Mouse (Mus musculus) midbrain, embryonic 12.5 days (tissue): Measurements from ENCODE around the gene Mymk. TPM values are rescaled to one million over a fixed set of nuclear protein-coding genes. Genes with fewer than 3 reads are reported as not detected.

ENCODE experiments used
- ATAC-seq: fragments of 200-750 bp; cut with Nextera tagmentation; 2 replicates; pipeline ENCODE4 v1.8.0; 2017; ENCODE audit warnings: low read depth, moderate TSS enrichment, moderate library complexity; ENCODE audit not compliant: low FRiP score
- H3K27ac ChIP-seq: fragments of 300-500 bp; sonication (generic); replicated peaks from 2 replicates; pipeline ENCODE4 v1.5.1; 2016; ENCODE audit warnings: mild to moderate bottlenecking
- H3K27me3 ChIP-seq: fragments of 300-500 bp; sonication (generic); 2 replicates; pipeline ENCODE4 v1.6.1; 2016; ENCODE audit warnings: mild to moderate bottlenecking
- H3K36me3 ChIP-seq: fragments of 300-500 bp; sonication (generic); 2 replicates; pipeline ENCODE4 v1.6.1; 2016
- H3K4me1 ChIP-seq: fragments of 300-500 bp; sonication (generic); 2 replicates; pipeline ENCODE4 v1.6.1; 2016
- H3K4me2 ChIP-seq: fragments of 300-500 bp; sonication (generic); replicated peaks from 2 replicates; pipeline ENCODE4 v1.6.1; 2016; ENCODE audit warnings: mild to moderate bottlenecking, moderate library complexity
- H3K4me3 ChIP-seq: fragments of 300-500 bp; sonication (generic); 2 replicates; pipeline ENCODE4 v1.5.1; 2016; ENCODE audit warnings: mild to moderate bottlenecking
- H3K9ac ChIP-seq: fragments of 300-500 bp; sonication (generic); replicated peaks from 2 replicates; pipeline ENCODE4 v1.6.1; 2016; ENCODE audit warnings: mild to moderate bottlenecking, moderate library complexity
- H3K9me3 ChIP-seq: fragments of 300-500 bp; sonication (generic); 2 replicates; pipeline ENCODE4 v1.6.1; 2016; ENCODE audit warnings: mild to moderate bottlenecking
- WGBS: fragments of 180-500 bp; shearing (Covaris S2); methylation state at CpG from one replicate; pipeline ENCODE4 v1.1.7; 2016; 5-methylcytosine and 5-hydroxymethylcytosine counted together
- polyA plus RNA-seq: library from polyadenylated mRNA; unstranded; fragments of >200 nt; fragmentation: Nextera tagmentation; extraction: Ambion mirVana; gene quantifications from 2 replicates; pipeline ENCODE4 v1.2.1, GENCODE M21; 2016

Mymk gene
- polyA plus RNA-seq, 1 experiment from 2014 or later = 0.14 TPM

GRCm38 (mm10) chr2:27049408-27049807, 22.6 kb downstream of the Mymk start:
- ATAC-seq = no peak
- Histone ChIP-seq H3K4me2 (no peak overlapping the region), H3K27me3 (peaks cover 10% of the 10 kb centered on the region), H3K9ac (no peak overlapping the region), H3K4me1 (no peaks in the 10 kb centered on the region), H3K4me3 (no peak overlapping the region), H3K9me3 (no peaks in the 10 kb centered on the region), H3K27ac (no peak overlapping the region), H3K36me3 (no peaks in the 10 kb centered on the region)
- 28% methylated on average over 6 of the region's 6 CpGs for WGBS

- no peaks in the 10 kb centered on the region for H3K36me3 ChIP-seq
- peaks cover 14% of the 10 kb centered on the region for H3K27me3 ChIP-seq
- ATAC-seq = no peak
- H3K4me2 ChIP-seq = no peak overlapping the region
- WGBS = 68% methylated on average over 8 of the region's 8 CpGs
- no peaks in the 10 kb centered on the region for H3K9me3 ChIP-seq
- no peak overlapping the region for H3K4me3 ChIP-seq
- H3K4me1 ChIP-seq = no peaks in the 10 kb centered on the region
- no peak overlapping the region for H3K27ac ChIP-seq
- no peak overlapping the region for H3K9ac ChIP-seq
Measured at GRCm38 (mm10) chr2:27045979-27046770, 25.8 kb downstream of the Mymk start.

- Histone ChIP-seq H3K4me1 (no peaks in the 10 kb centered on the region), H3K36me3 (no peaks in the 10 kb centered on the region)
Measured at GRCm38 (mm10) chr2:27044641-27045040, 27.3 kb downstream of the Mymk start.

GRCm38 (mm10) chr2:27044166-27044565, 27.8 kb downstream of the Mymk start:
- Histone ChIP-seq H3K4me2 (no peak overlapping the region), H3K9ac (no peak overlapping the region), H3K36me3 (no peaks in the 10 kb centered on the region), H3K4me3 (no peak overlapping the region), H3K9me3 (no peaks in the 10 kb centered on the region), H3K27ac (no peak overlapping the region), H3K27me3 (peaks cover 21% of the 10 kb centered on the region), H3K4me1 (no peaks in the 10 kb centered on the region)
- 67% methylated on average over 4 of the region's 4 CpGs for WGBS
- ATAC-seq = no peak

More at GRCm38 (mm10) chr2:27044641-27045040, 27.3 kb downstream of the Mymk start:
- no peak overlapping the region for H3K27ac ChIP-seq
- no peak overlapping the region for H3K4me3 ChIP-seq
- no peak overlapping the region for H3K4me2 ChIP-seq
- no peak overlapping the region for H3K9ac ChIP-seq
- 83% methylated on average over 3 of the region's 3 CpGs for WGBS
- no peaks in the 10 kb centered on the region for H3K9me3 ChIP-seq
- ATAC-seq = no peak
- peaks cover 17% of the 10 kb centered on the region for H3K27me3 ChIP-seq

GRCm38 (mm10) chr2:27043461-27043860, 28.5 kb downstream of the Mymk start:
- H3K9me3 ChIP-seq = no peaks in the 10 kb centered on the region
- peaks cover 21% of the 10 kb centered on the region for H3K27me3 ChIP-seq
- WGBS = 26% methylated on average over 3 of the region's 3 CpGs
- no peak overlapping the region for H3K4me3 ChIP-seq
- H3K9ac ChIP-seq = no peak overlapping the region
- no peaks in the 10 kb centered on the region for H3K36me3 ChIP-seq
- H3K27ac ChIP-seq = no peak overlapping the region
- ATAC-seq = peak; percentile 79
- H3K4me2 ChIP-seq = no peak overlapping the region
- no peaks in the 10 kb centered on the region for H3K4me1 ChIP-seq

GRCm38 (mm10) chr2:27042131-27042844, 29.7 kb downstream of the Mymk start:
- 71% methylated on average over 8 of the region's 8 CpGs for WGBS
- no peaks in the 10 kb centered on the region for H3K4me1 ChIP-seq
- peaks cover 21% of the 10 kb centered on the region for H3K27me3 ChIP-seq
- H3K4me3 ChIP-seq = no peak overlapping the region
- no peak for ATAC-seq
- H3K4me2 ChIP-seq = no peak overlapping the region
- no peaks in the 10 kb centered on the region for H3K9me3 ChIP-seq
- no peak overlapping the region for H3K27ac ChIP-seq
- no peak overlapping the region for H3K9ac ChIP-seq
- no peaks in the 10 kb centered on the region for H3K36me3 ChIP-seq

GRCm38 (mm10) chr2:27039286-27039685, 32.7 kb downstream of the Mymk start:
- H3K27ac ChIP-seq = no peak overlapping the region
- H3K4me1 ChIP-seq = no peaks in the 10 kb centered on the region
- no peak overlapping the region for H3K4me2 ChIP-seq
- H3K9me3 ChIP-seq = no peaks in the 10 kb centered on the region
- WGBS = 21% methylated on average over 1 of the region's 1 CpGs
- H3K27me3 ChIP-seq = peaks cover 10% of the 10 kb centered on the region
- no peaks in the 10 kb centered on the region for H3K36me3 ChIP-seq
- ATAC-seq = no peak
- no peak overlapping the region for H3K4me3 ChIP-seq
- H3K9ac ChIP-seq = no peak overlapping the region

GRCm38 (mm10) chr2:27038596-27038995, 33.4 kb downstream of the Mymk start:
- WGBS = 3% methylated on average over 3 of the region's 3 CpGs

GRCm38 (mm10) chr2:27037008-27037407, 35.0 kb downstream of the Mymk start:
- ATAC-seq = no peak
- Histone ChIP-seq H3K9me3 (no peaks in the 10 kb centered on the region), H3K27me3 (peaks cover 7% of the 10 kb centered on the region), H3K4me2 (no peak overlapping the region), H3K4me1 (no peaks in the 10 kb centered on the region), H3K4me3 (no peak overlapping the region), H3K27ac (no peak overlapping the region), H3K9ac (no peak overlapping the region), H3K36me3 (no peaks in the 10 kb centered on the region)
- WGBS = 56% methylated on average over 4 of the region's 4 CpGs

More at GRCm38 (mm10) chr2:27038596-27038995, 33.4 kb downstream of the Mymk start:
- peak; percentile 41; the same call in 1 of the 2 replicates for ATAC-seq
- Histone ChIP-seq H3K27me3 (peaks cover 7% of the 10 kb centered on the region), H3K9me3 (no peaks in the 10 kb centered on the region), H3K27ac (no peak overlapping the region), H3K4me2 (no peak overlapping the region), H3K4me3 (no peak overlapping the region), H3K4me1 (no peaks in the 10 kb centered on the region), H3K36me3 (no peaks in the 10 kb centered on the region), H3K9ac (no peak overlapping the region)

- H3K4me1 ChIP-seq = no peaks in the 10 kb centered on the region
- no peak overlapping the region for H3K9ac ChIP-seq
- H3K27me3 ChIP-seq = peaks cover 7% of the 10 kb centered on the region
- no peak overlapping the region for H3K4me2 ChIP-seq
- H3K27ac ChIP-seq = no peak overlapping the region
- 66% methylated on average over 3 of the region's 3 CpGs for WGBS
- no peak for ATAC-seq
- no peak overlapping the region for H3K4me3 ChIP-seq
- H3K36me3 ChIP-seq = no peaks in the 10 kb centered on the region
- no peaks in the 10 kb centered on the region for H3K9me3 ChIP-seq
Measured at GRCm38 (mm10) chr2:27036003-27036402, 36.0 kb downstream of the Mymk start.

GRCm38 (mm10) chr2:27032361-27032760, 39.6 kb downstream of the Mymk start:
- 86% methylated on average over 2 of the region's 2 CpGs for WGBS
- no peak for ATAC-seq

GRCm38 (mm10) chr2:27028437-27029015, 43.5 kb downstream of the Mymk start:
- Histone ChIP-seq H3K36me3 (no peaks in the 10 kb centered on the region), H3K9ac (peak overlapping the region; percentile 49), H3K4me1 (0 out of 2 replicates have a peak, but pooled peaks cover 10% of the 10 kb centered on the region), H3K4me3 (no peak overlapping the region), H3K27me3 (peaks cover 26% of the 10 kb centered on the region), H3K9me3 (no peaks in the 10 kb centered on the region), H3K27ac (no peak overlapping the region), H3K4me2 (peak overlapping the region; percentile 61)
- ATAC-seq = no peak
- WGBS = 78% methylated on average over 4 of the region's 4 CpGs

More at GRCm38 (mm10) chr2:27032361-27032760, 39.6 kb downstream of the Mymk start:
- Histone ChIP-seq H3K4me2 (no peak overlapping the region), H3K9ac (no peak overlapping the region), H3K36me3 (no peaks in the 10 kb centered on the region), H3K4me1 (0 out of 2 replicates have a peak, but pooled peaks cover 6% of the 10 kb centered on the region), H3K27me3 (peaks cover 21% of the 10 kb centered on the region), H3K4me3 (no peak overlapping the region), H3K9me3 (no peaks in the 10 kb centered on the region), H3K27ac (no peak overlapping the region)
